Mouse (Mus musculus): Measurements from ENCODE around the gene Usb1. TPM values are rescaled to one million over a fixed set of nuclear protein-coding genes. Genes with fewer than 3 reads are reported as not detected.

Usb1 gene
- polyA plus RNA-seq, 1 experiment: 21.2 TPM

GRCm38 (mm10) chr8:95386037-95386436, 54.0 kb downstream of the Usb1 start:
- Histone ChIP-seq H3K4me3 (ENCODE audit: low read depth, low read length) (no peak overlapping the region), H3K27me3 (ENCODE audit: control insufficient read depth, insufficient read depth, low read length) (no peaks in the 10 kb centered on the region), H3K4me1 (ENCODE audit: control insufficient read depth, insufficient read depth, insufficient read length, low read length) (no peaks in the 10 kb centered on the region), H3K27ac (ENCODE audit: insufficient read depth, low read depth, low read length) (no peak overlapping the region), H3K36me3 (ENCODE audit: control insufficient read depth, insufficient read depth, low read length) (no peaks in the 10 kb centered on the region)
- WGBS: 66% methylated on average over 5 of the region's 5 CpGs
- no peak for TF ChIP-seq POLR2A (IDR thresholded peaks at IDR 0.05; ENCODE audit: low read depth, low read length)
- no peak for TF ChIP-seq CTCF (IDR thresholded peaks at IDR 0.05; ENCODE audit: extremely low read depth, insufficient read length, insufficient replicate concordance, low read depth, low read length)

- H3K27me3 ChIP-seq (ENCODE audit: control insufficient read depth, insufficient read depth, low read length): no peaks in the 10 kb centered on the region
- WGBS: 84% methylated on average over 10 of the region's 10 CpGs
These were observed 55.1 kb downstream of the Usb1 start for GRCm38 (mm10) chr8:95387221-95387620.

GRCm38 (mm10) chr8:95387936-95388335, 55.9 kb downstream of the Usb1 start:
- Histone ChIP-seq H3K4me1 (ENCODE audit: control insufficient read depth, insufficient read depth, insufficient read length, low read length) (no peaks in the 10 kb centered on the region), H3K27ac (ENCODE audit: insufficient read depth, low read depth, low read length) (no peak overlapping the region), H3K27me3 (ENCODE audit: control insufficient read depth, insufficient read depth, low read length) (no peaks in the 10 kb centered on the region), H3K36me3 (ENCODE audit: control insufficient read depth, insufficient read depth, low read length) (no peaks in the 10 kb centered on the region), H3K4me3 (ENCODE audit: low read depth, low read length) (no peak overlapping the region)
- TF ChIP-seq CTCF (IDR thresholded peaks at IDR 0.05; ENCODE audit: extremely low read depth, insufficient read length, insufficient replicate concordance, low read depth, low read length) (no peak), POLR2A (IDR thresholded peaks at IDR 0.05; ENCODE audit: low read depth, low read length) (no peak)
- WGBS: 79% methylated on average over 7 of the region's 7 CpGs

More at GRCm38 (mm10) chr8:95387221-95387620, 55.1 kb downstream of the Usb1 start:
- H3K4me3 ChIP-seq (ENCODE audit: low read depth, low read length): no peak overlapping the region
- no peak for TF ChIP-seq CTCF (IDR thresholded peaks at IDR 0.05; ENCODE audit: extremely low read depth, insufficient read length, insufficient replicate concordance, low read depth, low read length)
- TF ChIP-seq POLR2A (IDR thresholded peaks at IDR 0.05; ENCODE audit: low read depth, low read length): no peak
- no peaks in the 10 kb centered on the region for H3K4me1 ChIP-seq (ENCODE audit: control insufficient read depth, insufficient read depth, insufficient read length, low read length)
- H3K27ac ChIP-seq (ENCODE audit: insufficient read depth, low read depth, low read length): no peak overlapping the region
- no peaks in the 10 kb centered on the region for H3K36me3 ChIP-seq (ENCODE audit: control insufficient read depth, insufficient read depth, low read length)

GRCm38 (mm10) chr8:95390312-95390711, 58.2 kb downstream of the Usb1 start:
- TF ChIP-seq POLR2A (IDR thresholded peaks at IDR 0.05; ENCODE audit: low read depth, low read length): no peak
- Histone ChIP-seq H3K36me3 (ENCODE audit: control insufficient read depth, insufficient read depth, low read length) (no peaks in the 10 kb centered on the region), H3K27me3 (ENCODE audit: control insufficient read depth, insufficient read depth, low read length) (no peaks in the 10 kb centered on the region), H3K4me1 (ENCODE audit: control insufficient read depth, insufficient read depth, insufficient read length, low read length) (no peaks in the 10 kb centered on the region), H3K4me3 (ENCODE audit: low read depth, low read length) (no peak overlapping the region), H3K27ac (ENCODE audit: insufficient read depth, low read depth, low read length) (no peak overlapping the region)
- WGBS: 54% methylated on average over 4 of the region's 4 CpGs

- H3K4me3 ChIP-seq (ENCODE audit: low read depth, low read length): no peak overlapping the region
- H3K4me1 ChIP-seq (ENCODE audit: control insufficient read depth, insufficient read depth, insufficient read length, low read length): no peaks in the 10 kb centered on the region
- H3K27me3 ChIP-seq (ENCODE audit: control insufficient read depth, insufficient read depth, low read length): no peaks in the 10 kb centered on the region
- TF ChIP-seq CTCF (IDR thresholded peaks at IDR 0.05; ENCODE audit: extremely low read depth, insufficient read length, insufficient replicate concordance, low read depth, low read length) (no peak), POLR2A (IDR thresholded peaks at IDR 0.05; ENCODE audit: low read depth, low read length) (no peak)
- 80% methylated on average over 7 of the region's 7 CpGs for WGBS
- no peak overlapping the region for H3K27ac ChIP-seq (ENCODE audit: insufficient read depth, low read depth, low read length)
- no peaks in the 10 kb centered on the region for H3K36me3 ChIP-seq (ENCODE audit: control insufficient read depth, insufficient read depth, low read length)
These were observed 59.0 kb downstream of the Usb1 start for GRCm38 (mm10) chr8:95391101-95391500.

GRCm38 (mm10) chr8:95392604-95393003, 60.5 kb downstream of the Usb1 start:
- Histone ChIP-seq H3K4me3 (ENCODE audit: low read depth, low read length) (no peak overlapping the region), H3K4me1 (ENCODE audit: control insufficient read depth, insufficient read depth, insufficient read length, low read length) (no peaks in the 10 kb centered on the region), H3K27ac (ENCODE audit: insufficient read depth, low read depth, low read length) (no peak overlapping the region), H3K36me3 (ENCODE audit: control insufficient read depth, insufficient read depth, low read length) (no peaks in the 10 kb centered on the region), H3K27me3 (ENCODE audit: control insufficient read depth, insufficient read depth, low read length) (no peaks in the 10 kb centered on the region)
- WGBS: 84% methylated on average over 5 of the region's 5 CpGs
- TF ChIP-seq POLR2A (IDR thresholded peaks at IDR 0.05; ENCODE audit: low read depth, low read length) (no peak), CTCF (IDR thresholded peaks at IDR 0.05; ENCODE audit: extremely low read depth, insufficient read length, insufficient replicate concordance, low read depth, low read length) (no peak)

GRCm38 (mm10) chr8:95395186-95395918, 63.3 kb downstream of the Usb1 start:
- Histone ChIP-seq H3K4me1 (ENCODE audit: control insufficient read depth, insufficient read depth, insufficient read length, low read length) (no peaks in the 10 kb centered on the region), H3K36me3 (ENCODE audit: control insufficient read depth, insufficient read depth, low read length) (no peaks in the 10 kb centered on the region), H3K27ac (ENCODE audit: insufficient read depth, low read depth, low read length) (no peak overlapping the region), H3K27me3 (ENCODE audit: control insufficient read depth, insufficient read depth, low read length) (no peaks in the 10 kb centered on the region), H3K4me3 (ENCODE audit: low read depth, low read length) (no peak overlapping the region)
- 62% methylated on average over 8 of the region's 8 CpGs for WGBS
- no peak for TF ChIP-seq POLR2A (IDR thresholded peaks at IDR 0.05; ENCODE audit: low read depth, low read length)
- TF ChIP-seq CTCF (IDR thresholded peaks at IDR 0.05; ENCODE audit: extremely low read depth, insufficient read length, insufficient replicate concordance, low read depth, low read length): no peak

Data from small intestine, adult 2 months (tissue).